Mouse (Mus musculus): ENCODE measurements around the gene Nkx6-1. TPM values are rescaled to one million over a fixed set of nuclear protein-coding genes. Genes with fewer than 3 reads are reported as not detected.

Gene Nkx6-1
- 0.15 TPM for polyA plus RNA-seq (2014; fragmentation: Illumina TruSeq; extraction: RNeasy Lipid Tissue Mini Kit (QIAGEN cat#74804); ENCODE audit: low read depth, low replicate concordance)

DNA sequence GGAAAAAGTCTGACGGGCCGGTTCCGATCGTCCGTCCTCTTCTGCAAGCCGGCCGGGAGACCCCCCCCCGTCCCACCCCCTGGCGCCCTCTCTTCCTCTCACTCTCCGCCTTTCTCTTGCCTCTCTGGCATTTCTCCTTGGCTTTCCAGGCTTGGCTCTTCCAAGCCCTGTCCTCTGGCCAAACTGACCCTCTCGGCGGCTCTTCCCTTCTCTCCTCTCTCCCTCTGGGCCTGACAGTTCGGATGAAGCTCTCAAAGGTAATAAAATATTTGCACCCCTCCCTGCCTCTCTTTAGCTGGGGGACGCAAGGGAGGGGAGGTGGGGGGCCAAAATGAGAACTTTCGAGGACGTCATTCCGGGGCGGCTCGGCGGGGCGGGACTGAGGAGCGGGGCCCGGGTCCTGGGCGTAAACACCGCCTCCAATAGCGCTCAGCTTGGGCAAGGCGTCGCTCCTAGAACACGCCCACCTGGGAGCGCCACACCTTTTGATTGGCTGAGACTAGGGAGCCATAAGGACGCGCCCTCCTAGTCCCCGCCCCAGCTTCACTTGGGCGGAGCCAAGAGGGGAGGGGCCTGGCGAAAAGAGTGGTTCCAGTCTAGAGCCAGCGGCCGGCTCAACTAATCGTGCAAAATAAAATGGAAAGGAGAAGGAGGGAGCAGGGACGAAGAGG lies at the start of gene Nkx6-1:
TSS of gene Nkx6-1 (minus strand) at position 52 of the 671 bp plus-strand sequence.

Other genes with a start within 250 kb of the Nkx6-1 start
- 69.1 TPM for gene Cds1, start 100.1 kb upstream of the Nkx6-1 start, polyA plus RNA-seq (2014; fragmentation: Illumina TruSeq; extraction: RNeasy Lipid Tissue Mini Kit (QIAGEN cat#74804); ENCODE audit: low read depth, low replicate concordance)